Mouse (Mus musculus): ENCODE measurements at regions not wholly inside any gene's neighbourhood (a gene's known extent, or its start where the extent isn't known, plus 50 kb on each side); places are given as distances from the start of the nearest gene placed in this dataset.

DNA sequence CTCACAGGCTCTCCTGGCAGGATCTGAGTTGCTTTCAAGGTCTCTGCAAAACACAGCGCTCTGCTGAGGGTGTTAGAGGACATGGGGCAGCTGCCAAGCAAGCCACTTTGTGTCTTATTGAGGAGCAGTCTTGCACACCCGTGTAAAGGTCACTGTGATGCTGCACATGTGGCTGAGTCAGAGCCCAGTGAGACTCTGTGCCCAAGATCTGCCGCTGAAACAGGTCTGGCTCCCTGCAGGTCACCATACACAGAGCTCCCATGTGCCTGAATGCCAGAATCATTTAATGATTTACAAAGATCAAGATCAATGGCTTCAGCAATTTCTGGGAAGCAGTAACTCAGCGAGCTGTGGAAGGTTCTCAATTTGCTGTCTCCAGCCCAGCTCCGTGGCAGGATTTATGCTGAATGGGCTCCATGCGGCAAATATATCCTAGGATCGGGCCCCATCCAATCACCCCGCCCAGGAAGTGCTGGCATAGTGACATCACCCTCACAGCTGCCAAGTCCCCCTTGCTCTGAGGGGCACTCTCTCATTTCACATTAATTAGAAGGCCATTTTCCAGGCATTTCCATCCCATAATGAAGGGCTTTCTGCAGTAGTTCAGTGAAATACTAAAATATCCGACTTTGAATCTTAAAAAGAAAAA lies 330.1 kb downstream of the H2al1j start:
- no peak overlapping the region for H3K9ac ChIP-seq (replicated peaks; ENCODE audit: low read length, poor library complexity, severe bottlenecking)
- H3K36me3 ChIP-seq (ENCODE audit: insufficient read depth, low read length): no peaks in the 10 kb centered on the region
- WGBS: 58% methylated on average over 9 of the region's 9 CpGs
- no peak overlapping the region for H3K4me3 ChIP-seq (ENCODE audit: low read depth, low read length)
- H3K27me3 ChIP-seq (ENCODE audit: insufficient read depth, low read length): no peaks in the 10 kb centered on the region
- H3K4me2 ChIP-seq (ENCODE audit: low read depth, low read length, poor library complexity, severe bottlenecking): no peak overlapping the region
- no peaks in the 10 kb centered on the region for H3K9me3 ChIP-seq (ENCODE audit: low read length)
- no peak for TF ChIP-seq CTCF (IDR thresholded peaks at IDR 0.05)
- ATAC-seq (ENCODE audit: low FRiP score) (no peak), DNase-seq (ENCODE audit: low spot score) (no peak)
- H3K4me1 ChIP-seq (ENCODE audit: insufficient read depth, low read length): no peaks in the 10 kb centered on the region
- no peak overlapping the region for H3K27ac ChIP-seq (ENCODE audit: low read depth, low read length)

DNA sequence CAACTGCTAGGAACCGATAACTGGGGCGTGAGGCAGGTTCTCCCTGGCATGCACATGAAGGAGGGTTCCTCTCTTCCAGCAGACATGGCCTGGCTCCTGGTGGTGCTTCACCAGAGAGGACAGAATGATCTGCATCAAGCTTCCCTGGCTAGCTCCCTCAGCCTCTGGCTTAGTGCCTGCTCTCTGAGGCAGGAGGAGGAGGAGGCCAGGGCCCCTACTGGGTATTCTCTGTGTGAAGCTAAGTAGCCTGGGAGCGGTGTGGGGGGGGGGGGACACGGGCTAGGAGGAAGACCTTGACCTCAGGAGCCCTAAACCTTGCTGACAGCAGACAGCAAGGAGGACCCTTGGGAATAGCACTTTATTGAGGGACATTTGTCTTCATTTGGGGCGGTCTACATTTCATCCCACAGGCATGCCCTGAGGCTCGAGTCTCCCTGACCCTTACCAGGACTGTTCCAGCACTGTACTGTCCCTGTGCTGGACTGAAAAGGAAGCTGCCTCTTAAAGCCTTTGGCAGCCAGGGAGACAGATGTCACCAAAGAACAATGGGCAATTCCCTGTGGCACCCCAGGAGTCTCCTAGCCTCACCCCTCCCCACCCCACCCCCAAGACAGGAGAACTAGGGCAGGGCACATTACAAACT lies 335.7 kb downstream of the H2al1j start:
- WGBS: 41% methylated on average over 4 of the region's 6 CpGs
- H3K4me3 ChIP-seq (ENCODE audit: low read depth, low read length): no peak overlapping the region
- H3K27ac ChIP-seq (ENCODE audit: low read depth, low read length): no peak overlapping the region
- no peak for ATAC-seq (ENCODE audit: low FRiP score)
- peak; percentile 22 for DNase-seq (ENCODE audit: low spot score)
- H3K9ac ChIP-seq (replicated peaks; ENCODE audit: low read length, poor library complexity, severe bottlenecking): no peak overlapping the region
- no peaks in the 10 kb centered on the region for H3K27me3 ChIP-seq (ENCODE audit: insufficient read depth, low read length)
- no peak for TF ChIP-seq CTCF (IDR thresholded peaks at IDR 0.05)
- H3K4me1 ChIP-seq (ENCODE audit: insufficient read depth, low read length): no peaks in the 10 kb centered on the region
- no peaks in the 10 kb centered on the region for H3K9me3 ChIP-seq (ENCODE audit: low read length)
- H3K36me3 ChIP-seq (ENCODE audit: insufficient read depth, low read length): no peaks in the 10 kb centered on the region
- no peak overlapping the region for H3K4me2 ChIP-seq (ENCODE audit: low read depth, low read length, poor library complexity, severe bottlenecking)

DNA sequence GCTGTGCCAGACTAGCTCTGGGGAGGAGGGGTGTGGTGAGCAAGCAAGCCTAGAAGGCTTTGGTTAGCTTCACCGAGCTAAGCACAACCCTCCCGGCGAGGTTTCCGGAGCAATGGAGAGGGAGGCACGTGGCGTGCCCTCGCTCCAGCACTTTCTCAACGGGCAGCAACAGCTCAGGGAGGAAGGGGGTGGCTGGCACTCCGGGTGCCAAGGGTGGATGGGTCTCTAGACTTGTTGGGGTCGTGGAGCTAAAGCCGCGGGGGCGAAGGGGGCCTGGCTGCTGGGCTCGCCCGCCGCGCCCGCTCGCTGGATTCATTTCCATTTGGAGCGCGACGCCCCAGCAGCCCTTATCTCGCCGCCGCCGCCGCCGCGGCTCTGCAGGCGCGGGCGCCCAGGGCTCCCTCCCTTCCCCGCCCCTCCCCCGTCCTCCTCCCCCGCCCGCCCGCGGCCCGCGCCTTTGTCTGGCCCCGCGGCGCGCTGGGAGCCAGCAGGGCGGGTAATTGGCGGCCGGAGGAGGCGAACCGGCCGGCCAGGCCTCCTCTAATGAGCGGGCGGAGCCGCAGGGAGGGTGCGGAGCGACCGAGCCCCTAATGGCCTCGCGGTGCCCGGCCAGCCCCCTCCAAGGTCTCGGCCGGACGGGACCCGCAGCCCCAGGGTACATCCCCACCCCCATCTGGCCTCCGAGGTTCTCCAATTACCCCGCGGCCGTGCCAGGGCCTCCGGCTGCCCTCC lies 336.9 kb downstream of the H2al1j start:
- no peaks in the 10 kb centered on the region for H3K27me3 ChIP-seq (ENCODE audit: insufficient read depth, low read length)
- 16% methylated on average over 20 of the region's 68 CpGs for whole genome bisulfite sequencing
- DNase-seq (ENCODE audit: low spot score) (peak; percentile 58), ATAC-seq (ENCODE audit: low FRiP score) (peak; percentile 82)
- H3K4me1 ChIP-seq (ENCODE audit: insufficient read depth, low read length): no peaks in the 10 kb centered on the region
- no peak for TF ChIP-seq CTCF (IDR thresholded peaks at IDR 0.05)
- no peaks in the 10 kb centered on the region for H3K36me3 ChIP-seq (ENCODE audit: insufficient read depth, low read length)
- H3K9me3 ChIP-seq (ENCODE audit: low read length): no peaks in the 10 kb centered on the region
- H3K27ac ChIP-seq (ENCODE audit: low read depth, low read length): peak overlapping the region; percentile 27
- peak overlapping the region; percentile 69 for H3K4me2 ChIP-seq (ENCODE audit: low read depth, low read length, poor library complexity, severe bottlenecking)
- H3K4me3 ChIP-seq (ENCODE audit: low read depth, low read length): peak overlapping the region; percentile 37
- peak overlapping the region; percentile 62 for H3K9ac ChIP-seq (replicated peaks; ENCODE audit: low read length, poor library complexity, severe bottlenecking)

- DNase-seq (ENCODE audit: low spot score): peak; percentile 12
- H3K36me3 ChIP-seq (ENCODE audit: insufficient read depth, low read length): no peaks in the 10 kb centered on the region
- ATAC-seq (ENCODE audit: low FRiP score): no peak
- peak overlapping the region; percentile 69 for H3K4me2 ChIP-seq (ENCODE audit: low read depth, low read length, poor library complexity, severe bottlenecking)
- peak overlapping the region; percentile 27 for H3K27ac ChIP-seq (ENCODE audit: low read depth, low read length)
- H3K9me3 ChIP-seq (ENCODE audit: low read length): no peaks in the 10 kb centered on the region
- peak overlapping the region; percentile 37 for H3K4me3 ChIP-seq (ENCODE audit: low read depth, low read length)
- H3K9ac ChIP-seq (replicated peaks; ENCODE audit: low read length, poor library complexity, severe bottlenecking): peak overlapping the region; percentile 62
- TF ChIP-seq CTCF (IDR thresholded peaks at IDR 0.05): no peak
- WGBS: 29% methylated on average over 29 of the region's 30 CpGs
- no peaks in the 10 kb centered on the region for H3K27me3 ChIP-seq (ENCODE audit: insufficient read depth, low read length)
- H3K4me1 ChIP-seq (ENCODE audit: insufficient read depth, low read length): no peaks in the 10 kb centered on the region
These were observed 337.7 kb downstream of the H2al1j start for GRCm38 (mm10) chrX:11665077-11665974.

DNA sequence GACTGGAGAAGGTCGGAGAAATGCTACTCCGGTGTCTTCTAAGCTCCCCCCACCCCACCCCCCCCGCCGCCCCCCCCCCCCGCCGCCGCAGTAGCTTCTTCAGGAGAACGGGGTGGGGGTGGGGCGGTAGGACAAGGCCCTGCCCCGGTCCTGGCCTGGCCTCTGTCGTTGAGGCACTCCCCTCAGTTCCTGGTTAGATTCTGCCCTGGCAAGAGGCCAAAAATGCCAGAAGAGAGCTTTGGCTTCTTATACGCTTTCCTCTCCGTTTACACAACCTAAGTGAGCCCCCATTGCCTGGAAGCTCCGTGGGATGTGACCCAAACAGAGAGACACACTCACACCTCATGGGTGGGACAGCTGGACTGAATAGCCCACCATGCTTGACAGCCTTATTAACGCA lies 338.9 kb downstream of the H2al1j start:
- no peak overlapping the region for H3K27ac ChIP-seq (ENCODE audit: low read depth, low read length)
- no peak overlapping the region for H3K4me2 ChIP-seq (ENCODE audit: low read depth, low read length, poor library complexity, severe bottlenecking)
- H3K4me3 ChIP-seq (ENCODE audit: low read depth, low read length): no peak overlapping the region
- no peak overlapping the region for H3K9ac ChIP-seq (replicated peaks; ENCODE audit: low read length, poor library complexity, severe bottlenecking)
- no peaks in the 10 kb centered on the region for H3K27me3 ChIP-seq (ENCODE audit: insufficient read depth, low read length)
- no peak for TF ChIP-seq CTCF (IDR thresholded peaks at IDR 0.05)
- H3K4me1 ChIP-seq (ENCODE audit: insufficient read depth, low read length): no peaks in the 10 kb centered on the region
- no peaks in the 10 kb centered on the region for H3K9me3 ChIP-seq (ENCODE audit: low read length)
- whole genome bisulfite sequencing: 43% methylated on average over 4 of the region's 15 CpGs
- ATAC-seq (ENCODE audit: low FRiP score) (no peak), DNase-seq (ENCODE audit: low spot score) (peak; percentile 22)
- no peaks in the 10 kb centered on the region for H3K36me3 ChIP-seq (ENCODE audit: insufficient read depth, low read length)

Measured in midbrain, postnatal 0 days (tissue).